Mouse (Mus musculus) inflammation-experienced regulatory T-cells (primary cell): ENCODE measurements around the gene Tas2r129. TPM values are rescaled to one million over a fixed set of nuclear protein-coding genes. Genes with fewer than 3 reads are reported as not detected.

Source experiments
- polyA plus RNA-seq, 2 experiments: library from polyadenylated mRNA; unstranded; fragments of 100-300 nt; shearing (Covaris generic); gene quantifications; one replicate each; pipeline ENCODE4 v1.2.1; 2017

Gene Tas2r129
- polyA plus RNA-seq = not detected

GRCm38 (mm10) chr6:132950802-132951201 lies at the start of gene Tas2r129:
Gene Tas2r129 (plus strand): TSS chr6:132951102.

GRCm38 (mm10) chr6:132909351-132909750 lies 41.6 kb upstream of the Tas2r129 start, which contains the start of gene Tas2r125:
Gene Tas2r125 (plus strand): TSS chr6:132909651.

GRCm38 (mm10) chr6:132957819-132958218 lies 6.9 kb downstream of the Tas2r129 start, which contains the start of gene Tas2r131:
Gene Tas2r131 (minus strand): TSS chr6:132957919.

GRCm38 (mm10) chr6:132980865-132981264 lies 30.0 kb downstream of the Tas2r129 start, which contains the start of gene Tas2r109:
Gene Tas2r109 (minus strand): TSS chr6:132980965.

Other genes starting within 250 kb of the Tas2r129 start
- gene Tas2r122, start 239.2 kb upstream of the Tas2r129 start, polyA plus RNA-seq = under 1 TPM in 1 of 2 experiments, not detected in 1; 0.23 TPM
- gene Tas2r115, start 213.1 kb upstream of the Tas2r129 start, polyA plus RNA-seq = not detected
- not detected for gene Tas2r124, start 196.4 kb upstream of the Tas2r129 start, polyA plus RNA-seq
- gene Tas2r102, start 189.0 kb upstream of the Tas2r129 start, polyA plus RNA-seq = not detected
- not detected for gene Tas2r136, start 172.9 kb upstream of the Tas2r129 start, polyA plus RNA-seq
- gene Tas2r117, start 148.3 kb upstream of the Tas2r129 start, polyA plus RNA-seq = under 1 TPM in 1 of 2 experiments, not detected in 1; 0.73 TPM
- not detected for gene Tas2r123, start 104.0 kb upstream of the Tas2r129 start, polyA plus RNA-seq
- gene Tas2r116, start 95.7 kb upstream of the Tas2r129 start, polyA plus RNA-seq = not detected
- gene Tas2r110, start 83.1 kb upstream of the Tas2r129 start, polyA plus RNA-seq = not detected
- gene Tas2r113, start 58.1 kb upstream of the Tas2r129 start, polyA plus RNA-seq = not detected
- gene Tas2r125, start 41.5 kb upstream of the Tas2r129 start, polyA plus RNA-seq = not detected
- not detected for gene Tas2r131, start 6.8 kb downstream of the Tas2r129 start, polyA plus RNA-seq
- gene Tas2r109, start 29.9 kb downstream of the Tas2r129 start, polyA plus RNA-seq = not detected
- gene Tas2r103, start 86.0 kb downstream of the Tas2r129 start, polyA plus RNA-seq = under 1 TPM in 1 of 2 experiments, not detected in 1; 0.28 TPM
- gene Tas2r140, start 104.7 kb downstream of the Tas2r129 start, polyA plus RNA-seq = not detected
- gene Smim10l1, start 153.8 kb downstream of the Tas2r129 start, polyA plus RNA-seq = 10 to 100 TPM; 13.8 to 19.8 TPM